Mouse (Mus musculus): ENCODE measurements around the gene Ppm1h. TPM values are rescaled to one million over a fixed set of nuclear protein-coding genes. Genes with fewer than 3 reads are reported as not detected.

Ppm1h gene
- total and polyA plus RNA-seq, 2 experiments from 2014 or later, result 4.9 to 6.1 TPM

- H3K4me2 ChIP-seq (ENCODE audit: low read depth, low read length), result no peak overlapping the region
- H3K36me3 ChIP-seq (replicated peaks; ENCODE audit: control insufficient read depth, insufficient read depth, low read length), result no peaks in the 10 kb centered on the region
- H3K4me3 ChIP-seq (ENCODE audit: low read depth, low read length), result no peak overlapping the region
- 79% methylated on average over 13 of the region's 13 CpGs for WGBS
- no peak overlapping the region for H3K27ac ChIP-seq (ENCODE audit: low read depth)
- no peak for DNase-seq (ENCODE audit: low spot score)
- no peaks in the 10 kb centered on the region for H3K9me3 ChIP-seq (replicated peaks; ENCODE audit: control insufficient read depth, low read length)
- TF ChIP-seq EP300 (IDR thresholded peaks at IDR 0.05; ENCODE audit: low read depth) (no peak), CTCF (IDR thresholded peaks at IDR 0.05; ENCODE audit: low read depth) (no peak)
- H3K4me1 ChIP-seq (ENCODE audit: control insufficient read depth, insufficient read depth), result peaks cover 20% of the 10 kb centered on the region
- no peaks in the 10 kb centered on the region for H3K27me3 ChIP-seq (ENCODE audit: control insufficient read depth, insufficient read depth, low read length)
- ATAC-seq (ENCODE audit: insufficient read depth, low read depth), result no peak
- H3K9ac ChIP-seq (replicated peaks; ENCODE audit: low read depth, low read length), result no peak overlapping the region
Measured at GRCm38 (mm10) chr10:122823642-122824041, 145.1 kb downstream of the Ppm1h start.

- Histone ChIP-seq H3K9me3 (replicated peaks; ENCODE audit: control insufficient read depth, low read length) (no peaks in the 10 kb centered on the region), H3K9ac (replicated peaks; ENCODE audit: low read depth, low read length) (no peak overlapping the region), H3K36me3 (replicated peaks; ENCODE audit: control insufficient read depth, insufficient read depth, low read length) (no peaks in the 10 kb centered on the region), H3K27ac (ENCODE audit: low read depth) (no peak overlapping the region), H3K4me2 (ENCODE audit: low read depth, low read length) (no peak overlapping the region), H3K27me3 (ENCODE audit: control insufficient read depth, insufficient read depth, low read length) (no peaks in the 10 kb centered on the region), H3K4me1 (ENCODE audit: control insufficient read depth, insufficient read depth) (peaks cover 23% of the 10 kb centered on the region), H3K4me3 (ENCODE audit: low read depth, low read length) (no peak overlapping the region)
- WGBS, result 88% methylated on average over 16 of the region's 16 CpGs
- DNase-seq (ENCODE audit: low spot score), result no peak
- no peak for ATAC-seq (ENCODE audit: insufficient read depth, low read depth)
- TF ChIP-seq CTCF (IDR thresholded peaks at IDR 0.05; ENCODE audit: low read depth) (no peak), EP300 (IDR thresholded peaks at IDR 0.05; ENCODE audit: low read depth) (no peak)
Measured at GRCm38 (mm10) chr10:122826696-122827331, 148.3 kb downstream of the Ppm1h start.

GRCm38 (mm10) chr10:122827719-122828414, 149.3 kb downstream of the Ppm1h start:
- Histone ChIP-seq H3K4me2 (ENCODE audit: low read depth, low read length) (no peak overlapping the region), H3K36me3 (replicated peaks; ENCODE audit: control insufficient read depth, insufficient read depth, low read length) (no peaks in the 10 kb centered on the region), H3K4me1 (ENCODE audit: control insufficient read depth, insufficient read depth) (peaks cover 23% of the 10 kb centered on the region), H3K9me3 (replicated peaks; ENCODE audit: control insufficient read depth, low read length) (0 out of 2 replicates have a peak, but pooled peaks cover 3% of the 10 kb centered on the region), H3K9ac (replicated peaks; ENCODE audit: low read depth, low read length) (no peak overlapping the region), H3K4me3 (ENCODE audit: low read depth, low read length) (no peak overlapping the region), H3K27ac (ENCODE audit: low read depth) (peak overlapping the region; percentile 63), H3K27me3 (ENCODE audit: control insufficient read depth, insufficient read depth, low read length) (no peaks in the 10 kb centered on the region)
- 63% methylated on average over 12 of the region's 12 CpGs for WGBS
- no peak for TF ChIP-seq EP300 (IDR thresholded peaks at IDR 0.05; ENCODE audit: low read depth)
- TF ChIP-seq CTCF (IDR thresholded peaks at IDR 0.05; ENCODE audit: low read depth), result no peak
- no peak for DNase-seq (ENCODE audit: low spot score)
- peak; percentile 69 for ATAC-seq (ENCODE audit: insufficient read depth, low read depth)

GRCm38 (mm10) chr10:122829801-122830217, 151.2 kb downstream of the Ppm1h start:
- H3K27me3 ChIP-seq (ENCODE audit: control insufficient read depth, insufficient read depth, low read length), result no peaks in the 10 kb centered on the region
- DNase-seq (ENCODE audit: low spot score) (peak; percentile 87), ATAC-seq (ENCODE audit: insufficient read depth, low read depth) (peak; percentile 83)
- 20% methylated on average over 3 of the region's 3 CpGs for WGBS
- H3K36me3 ChIP-seq (replicated peaks; ENCODE audit: control insufficient read depth, insufficient read depth, low read length), result no peaks in the 10 kb centered on the region
- TF ChIP-seq CTCF (IDR thresholded peaks at IDR 0.05; ENCODE audit: low read depth), result no peak
- TF ChIP-seq EP300 (IDR thresholded peaks at IDR 0.05; ENCODE audit: low read depth), result peak; percentile 71; the same call in 1 of the 2 replicates
- peak overlapping the region; percentile 85 for H3K27ac ChIP-seq (ENCODE audit: low read depth)
- H3K9ac ChIP-seq (replicated peaks; ENCODE audit: low read depth, low read length), result 0 out of 2 replicates have a peak overlapping the region, but pooled peaks have one; percentile 26
- 0 out of 2 replicates have a peak, but pooled peaks cover 3% of the 10 kb centered on the region for H3K9me3 ChIP-seq (replicated peaks; ENCODE audit: control insufficient read depth, low read length)
- peak overlapping the region; percentile 7; the same call in 1 of the 2 replicates for H3K4me2 ChIP-seq (ENCODE audit: low read depth, low read length)
- peaks cover 23% of the 10 kb centered on the region for H3K4me1 ChIP-seq (ENCODE audit: control insufficient read depth, insufficient read depth)
- H3K4me3 ChIP-seq (ENCODE audit: low read depth, low read length), result no peak overlapping the region

GRCm38 (mm10) chr10:122830638-122831037, 152.1 kb downstream of the Ppm1h start:
- TF ChIP-seq CTCF (IDR thresholded peaks at IDR 0.05; ENCODE audit: low read depth) (no peak), EP300 (IDR thresholded peaks at IDR 0.05; ENCODE audit: low read depth) (no peak)
- DNase-seq (ENCODE audit: low spot score) (no peak), ATAC-seq (ENCODE audit: insufficient read depth, low read depth) (no peak)
- peak overlapping the region; percentile 85 for H3K27ac ChIP-seq (ENCODE audit: low read depth)
- no peak overlapping the region for H3K4me3 ChIP-seq (ENCODE audit: low read depth, low read length)
- 0 out of 2 replicates have a peak, but pooled peaks cover 3% of the 10 kb centered on the region for H3K9me3 ChIP-seq (replicated peaks; ENCODE audit: control insufficient read depth, low read length)
- H3K27me3 ChIP-seq (ENCODE audit: control insufficient read depth, insufficient read depth, low read length), result no peaks in the 10 kb centered on the region
- H3K36me3 ChIP-seq (replicated peaks; ENCODE audit: control insufficient read depth, insufficient read depth, low read length), result no peaks in the 10 kb centered on the region
- peak overlapping the region; percentile 7; the same call in 1 of the 2 replicates for H3K4me2 ChIP-seq (ENCODE audit: low read depth, low read length)
- no peak overlapping the region for H3K9ac ChIP-seq (replicated peaks; ENCODE audit: low read depth, low read length)
- peaks cover 23% of the 10 kb centered on the region for H3K4me1 ChIP-seq (ENCODE audit: control insufficient read depth, insufficient read depth)
- WGBS, result 85% methylated on average over 10 of the region's 10 CpGs
